Mouse (Mus musculus) gastrocnemius, postnatal 36 days (tissue): ENCODE measurements around the gene Nfe2l3. TPM values are rescaled to one million over a fixed set of nuclear protein-coding genes. Genes with fewer than 3 reads are reported as not detected.

ENCODE experiments used
- DNase-seq, 2 experiments: peaks; one replicate each; pipeline ENCODE4 v3.0.0; 2022
- intact Hi-C: fragments of 180-260 bp; cut with DNase I; formaldehyde crosslinking; loops from one replicate; pipeline ENCODE4 v1.15.1; 2025
- total RNA-seq, 2 experiments: library from RNA; stranded (reverse); gene quantifications; 2 replicates each; pipeline ENCODE4 v1.2.3; 2021

Nfe2l3 gene
- total RNA-seq, 2 experiments from 2014 or later: 0.15 TPM; not detected in 1

- no peak for DNase-seq
- intact Hi-C loops: no loop called here
Measured at GRCm38 (mm10) chr6:51438826-51439330, 6.4 kb downstream of the Nfe2l3 start.

- DNase-seq: no peak
- intact Hi-C loops: no loop called here
Measured at GRCm38 (mm10) chr6:51442191-51442835, 9.8 kb downstream of the Nfe2l3 start.

- no peak for DNase-seq
- intact Hi-C loops: no loop called here
Measured at GRCm38 (mm10) chr6:51452927-51453503, 20.5 kb downstream of the Nfe2l3 start.

GRCm38 (mm10) chr6:51454949-51455348 is 22.5 kb downstream of the Nfe2l3 start:
- intact Hi-C loops: no loop called here
- DNase-seq: no peak

- no peak for DNase-seq
- intact Hi-C loops: no loop called here
Measured at GRCm38 (mm10) chr6:51456198-51456597, 23.7 kb downstream of the Nfe2l3 start.

- DNase-seq: no peak
- intact Hi-C loops: no loop called here
Measured at GRCm38 (mm10) chr6:51457283-51457682, 24.8 kb downstream of the Nfe2l3 start.

- no peak for DNase-seq
- intact Hi-C loops: no loop called here
Measured at GRCm38 (mm10) chr6:51457770-51458387, 25.4 kb downstream of the Nfe2l3 start.

- intact Hi-C loops: no loop called here
- DNase-seq: no peak
Measured at GRCm38 (mm10) chr6:51458925-51459312, 26.4 kb downstream of the Nfe2l3 start.

- DNase-seq: no peak
- intact Hi-C loops: no loop called here
Measured at GRCm38 (mm10) chr6:51459313-51460020, 27.0 kb downstream of the Nfe2l3 start.

GRCm38 (mm10) chr6:51460021-51460360 is 27.5 kb downstream of the Nfe2l3 start:
- no peak for DNase-seq
- intact Hi-C loops: no loop called here

- intact Hi-C loops: no loop called here
Measured at GRCm38 (mm10) chr6:51460363-51460762, 27.9 kb downstream of the Nfe2l3 start.

GRCm38 (mm10) chr6:51467649-51468048 is 35.2 kb downstream of the Nfe2l3 start:
- DNase-seq: no peak
- intact Hi-C loops: loop anchor here (5.0 kb wide), 1 partner anchor 755 kb away; the partner anchor contains the start of gene Hoxa7

More at GRCm38 (mm10) chr6:51460363-51460762, 27.9 kb downstream of the Nfe2l3 start:
- no peak for DNase-seq

- DNase-seq: peak; percentile 62 to 78
- intact Hi-C loops: loop anchor here (5.0 kb wide), 1 partner anchor 753 kb away; the partner anchor contains the start of gene Hoxa7
Measured at GRCm38 (mm10) chr6:51468891-51469561, 36.6 kb downstream of the Nfe2l3 start.

GRCm38 (mm10) chr6:51469715-51470310 is 37.3 kb downstream of the Nfe2l3 start, which contains the start of gene Hnrnpa2b1:
TSS of gene Hnrnpa2b1 (minus strand) at chr6:51469894.
- DNase-seq: peak; percentile 98 to 99
- intact Hi-C loops: loop anchor here (5.0 kb wide), 1 partner anchor 752 kb away; the partner anchor contains the start of gene Hoxa7

GRCm38 (mm10) chr6:51470311-51471178 is 38.1 kb downstream of the Nfe2l3 start, which contains the start of gene Cbx3:
TSS of gene Cbx3 (plus strand) at chr6:51470360.
- DNase-seq: peak; percentile 70 to 81
- intact Hi-C loops: no loop called here

GRCm38 (mm10) chr6:51471179-51471505 is 38.7 kb downstream of the Nfe2l3 start:
- DNase-seq: no peak
- intact Hi-C loops: no loop called here

- DNase-seq: no peak
- intact Hi-C loops: no loop called here
Measured at GRCm38 (mm10) chr6:51471782-51472181, 39.3 kb downstream of the Nfe2l3 start.

GRCm38 (mm10) chr6:51472213-51472612 is 39.7 kb downstream of the Nfe2l3 start:
- intact Hi-C loops: no loop called here
- no peak for DNase-seq

GRCm38 (mm10) chr6:51479136-51479731 is 46.8 kb downstream of the Nfe2l3 start:
- intact Hi-C loops: no loop called here
- no peak for DNase-seq
